Mouse (Mus musculus): ENCODE measurements around the gene Tasp1. TPM values are rescaled to one million over a fixed set of nuclear protein-coding genes. Genes with fewer than 3 reads are reported as not detected.
"Not testable (repeated sequence)": the region's sequence is repeated elsewhere in the genome, so short reads cannot be mapped to it uniquely, and the experiment has no call there.

Tasp1 gene
- polyA plus RNA-seq, 2 experiments, result 6.1 to 13.9 TPM

DNA sequence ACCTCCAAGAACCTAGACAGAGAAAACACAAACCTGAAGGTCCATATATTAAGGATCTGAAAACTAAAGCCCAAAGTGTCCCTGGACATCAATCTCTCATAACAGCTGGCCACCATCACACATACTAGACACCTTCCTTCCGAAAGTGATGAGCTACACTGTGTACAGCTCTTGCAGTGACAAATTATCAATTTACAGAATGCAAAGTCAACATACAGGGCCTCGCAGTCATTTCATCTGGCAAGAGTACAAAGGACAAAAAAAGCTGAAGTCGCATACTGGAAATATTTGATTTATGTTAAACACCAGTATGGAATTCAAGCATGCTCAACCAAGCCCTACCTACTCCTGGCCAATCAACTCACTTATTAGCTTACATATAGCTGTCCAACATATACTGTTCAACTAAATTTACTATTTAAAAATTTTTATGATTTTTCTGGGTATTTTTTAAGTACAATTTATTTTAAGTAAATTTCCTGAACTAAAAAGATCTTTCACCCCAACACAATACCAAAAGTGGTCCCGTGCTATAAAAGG is 132.5 kb downstream of the Tasp1 start:
- ATAC-seq (ENCODE audit: insufficient read depth), result no peak
- 67% methylated on average over 4 of the region's 4 CpGs for WGBS (ENCODE audit: insufficient replicate concordance)
- no peak for TF ChIP-seq CTCF (IDR thresholded peaks at IDR 0.05; ENCODE audit: low read depth)
- no peak for TF ChIP-seq EP300 (IDR thresholded peaks at IDR 0.05; ENCODE audit: low read depth)
- no peak overlapping the region for H3K4me2 ChIP-seq (ENCODE audit: low read depth)
- no peak for DNase-seq (ENCODE audit: low read depth in 3 of 3, low spot score in 3 of 3)
- no peaks in the 10 kb centered on the region for H3K9me3 ChIP-seq (ENCODE audit: control insufficient read depth, low read length)
- no peaks in the 10 kb centered on the region for H3K36me3 ChIP-seq (replicated peaks; ENCODE audit: control insufficient read depth, insufficient read depth, low read depth)
- H3K4me3 ChIP-seq (ENCODE audit: insufficient read depth in 1 of 2, low read depth in 2 of 2, low read length in 2 of 2), result no peak overlapping the region
- H3K27me3 ChIP-seq (ENCODE audit: control insufficient read depth, insufficient read depth, low read length), result no peaks in the 10 kb centered on the region
- no peak overlapping the region for H3K27ac ChIP-seq
- H3K4me1 ChIP-seq (replicated peaks; ENCODE audit: control insufficient read depth in 2 of 2, insufficient read depth in 2 of 2, low read length in 1 of 2), result no peaks in the 10 kb centered on the region
- no peak overlapping the region for H3K9ac ChIP-seq (replicated peaks)

DNA sequence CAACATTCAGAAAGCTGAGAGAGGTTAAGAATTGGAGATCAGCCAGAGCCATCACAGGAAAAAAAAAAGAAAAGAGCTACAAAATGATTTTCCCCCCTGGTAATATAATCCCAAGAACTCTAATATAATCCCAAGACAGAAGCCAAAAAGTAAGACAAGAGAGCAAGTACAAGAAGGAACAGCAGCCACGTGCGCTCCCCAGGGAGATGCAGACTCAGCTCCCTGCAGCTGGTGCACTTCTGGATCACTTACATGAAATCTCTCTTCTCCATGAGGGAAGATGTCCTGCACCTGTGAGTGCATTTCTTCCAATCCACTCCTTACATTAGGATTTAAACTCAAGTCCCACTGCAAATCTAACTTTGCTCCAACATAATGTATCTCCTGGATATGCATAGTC is 134.4 kb downstream of the Tasp1 start:
- Histone ChIP-seq H3K4me3 (ENCODE audit: insufficient read depth in 1 of 2, low read depth in 2 of 2, low read length in 2 of 2) (no peak overlapping the region), H3K9ac (replicated peaks) (no peak overlapping the region), H3K27ac (no peak overlapping the region), H3K27me3 (ENCODE audit: control insufficient read depth, insufficient read depth, low read length) (no peaks in the 10 kb centered on the region), H3K36me3 (replicated peaks; ENCODE audit: control insufficient read depth, insufficient read depth, low read depth) (no peaks in the 10 kb centered on the region), H3K4me1 (replicated peaks; ENCODE audit: control insufficient read depth in 2 of 2, insufficient read depth in 2 of 2, low read length in 1 of 2) (no peaks in the 10 kb centered on the region), H3K4me2 (ENCODE audit: low read depth) (no peak overlapping the region), H3K9me3 (ENCODE audit: control insufficient read depth, low read length) (no peaks in the 10 kb centered on the region)
- ATAC-seq (ENCODE audit: insufficient read depth), result no peak
- 79% methylated on average over 2 of the region's 2 CpGs for WGBS (ENCODE audit: insufficient replicate concordance)
- DNase-seq (ENCODE audit: low read depth in 3 of 3, low spot score in 3 of 3), result no peak
- TF ChIP-seq EP300 (IDR thresholded peaks at IDR 0.05; ENCODE audit: low read depth), result no peak
- no peak for TF ChIP-seq CTCF (IDR thresholded peaks at IDR 0.05; ENCODE audit: low read depth)

DNA sequence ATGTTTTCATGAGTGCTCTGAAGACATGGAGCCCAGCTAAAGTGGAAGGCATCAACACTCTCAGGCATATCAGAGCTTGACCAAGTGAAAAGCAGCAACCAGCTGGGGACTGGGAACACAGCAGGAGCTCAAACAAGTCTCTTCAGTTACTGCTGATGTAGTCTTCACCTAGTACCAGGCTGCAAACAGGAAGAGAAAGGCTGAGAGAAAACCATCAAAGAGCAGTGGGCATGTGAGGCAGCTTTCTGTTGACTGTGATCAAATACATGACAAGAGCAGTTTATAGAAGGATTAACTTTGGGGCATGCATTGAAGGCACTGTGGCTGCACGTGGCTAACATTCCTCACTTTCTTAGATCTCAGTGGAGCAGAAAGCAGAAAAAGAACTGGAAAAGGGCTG is 141.7 kb downstream of the Tasp1 start:
- Histone ChIP-seq H3K27me3 (ENCODE audit: control insufficient read depth, insufficient read depth, low read length) (no peaks in the 10 kb centered on the region), H3K4me3 (ENCODE audit: insufficient read depth in 1 of 2, low read depth in 2 of 2, low read length in 2 of 2) (no peak overlapping the region), H3K36me3 (replicated peaks; ENCODE audit: control insufficient read depth, insufficient read depth, low read depth) (no peaks in the 10 kb centered on the region), H3K9me3 (ENCODE audit: control insufficient read depth, low read length) (no peaks in the 10 kb centered on the region), H3K4me2 (ENCODE audit: low read depth) (no peak overlapping the region), H3K9ac (replicated peaks) (no peak overlapping the region), H3K4me1 (replicated peaks; ENCODE audit: control insufficient read depth in 2 of 2, insufficient read depth in 2 of 2, low read length in 1 of 2) (no peaks in the 10 kb centered on the region), H3K27ac (no peak overlapping the region)
- WGBS (ENCODE audit: insufficient replicate concordance), result 32% methylated on average over 1 of the region's 1 CpGs
- ATAC-seq (ENCODE audit: insufficient read depth) (no peak), DNase-seq (ENCODE audit: low read depth in 3 of 3, low spot score in 3 of 3) (no peak)
- TF ChIP-seq CTCF (IDR thresholded peaks at IDR 0.05; ENCODE audit: low read depth), result no peak
- no peak for TF ChIP-seq EP300 (IDR thresholded peaks at IDR 0.05; ENCODE audit: low read depth)

DNA sequence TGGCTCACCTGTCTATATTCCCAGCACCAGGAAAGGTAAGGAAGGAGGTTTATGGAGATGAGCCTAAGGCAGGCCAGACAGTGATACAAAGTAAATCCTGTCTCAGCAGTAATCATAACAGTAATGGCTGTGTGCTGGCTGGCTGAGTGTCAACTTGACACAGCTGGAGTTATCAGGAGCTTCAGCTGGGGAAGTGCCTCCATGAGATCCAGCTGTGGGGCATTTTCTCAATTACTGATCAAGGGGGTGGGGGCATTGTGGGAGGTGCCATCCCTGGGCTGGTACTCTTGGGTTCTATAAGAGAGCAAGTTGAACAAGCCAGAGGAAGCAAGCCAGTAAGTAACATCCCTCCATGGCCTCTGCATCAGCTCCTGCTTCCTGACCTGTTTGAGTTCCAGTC is 145.2 kb downstream of the Tasp1 start:
- not testable (repeated sequence) for H3K36me3 ChIP-seq (replicated peaks; ENCODE audit: control insufficient read depth, insufficient read depth, low read depth); ATAC-seq (ENCODE audit: insufficient read depth); H3K4me1 ChIP-seq (replicated peaks; ENCODE audit: control insufficient read depth in 2 of 2, insufficient read depth in 2 of 2, low read length in 1 of 2); H3K9me3 ChIP-seq (ENCODE audit: control insufficient read depth, low read length); H3K9ac ChIP-seq (replicated peaks); H3K4me3 ChIP-seq (ENCODE audit: insufficient read depth in 1 of 2, low read depth in 2 of 2, low read length in 2 of 2); DNase-seq (ENCODE audit: low read depth in 3 of 3, low spot score in 3 of 3); H3K27ac ChIP-seq; H3K4me2 ChIP-seq (ENCODE audit: low read depth); H3K27me3 ChIP-seq (ENCODE audit: control insufficient read depth, insufficient read depth, low read length)

DNA sequence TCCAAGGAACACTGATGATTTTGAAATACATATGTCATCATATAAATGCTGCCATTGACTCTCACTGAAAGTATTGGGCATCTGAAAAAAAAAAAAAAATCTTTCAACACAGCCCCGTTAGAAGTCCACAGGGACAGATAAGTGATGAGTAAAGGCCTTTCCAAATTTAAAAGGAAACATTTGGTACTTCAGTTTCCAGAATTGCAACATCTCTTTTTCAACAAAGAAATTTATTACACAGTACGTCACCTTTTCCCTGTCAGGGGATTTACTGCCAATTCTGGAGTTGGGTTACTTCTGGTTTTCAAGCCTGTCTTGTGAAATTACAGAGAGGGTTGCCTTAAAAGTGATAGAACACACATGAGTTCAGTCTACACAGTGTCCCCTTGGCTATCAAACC is 146.8 kb downstream of the Tasp1 start:
- TF ChIP-seq EP300 (IDR thresholded peaks at IDR 0.05; ENCODE audit: low read depth) (no peak), CTCF (IDR thresholded peaks at IDR 0.05; ENCODE audit: low read depth) (no peak)
- 65% methylated on average over 2 of the region's 2 CpGs for WGBS (ENCODE audit: insufficient replicate concordance)
- no peaks in the 10 kb centered on the region for H3K9me3 ChIP-seq (ENCODE audit: control insufficient read depth, low read length)
- no peak for ATAC-seq (ENCODE audit: insufficient read depth)
- H3K4me2 ChIP-seq (ENCODE audit: low read depth), result no peak overlapping the region
- DNase-seq (ENCODE audit: low read depth in 3 of 3, low spot score in 3 of 3), result no peak
- no peak overlapping the region for H3K27ac ChIP-seq
- H3K9ac ChIP-seq (replicated peaks), result no peak overlapping the region
- no peak overlapping the region for H3K4me3 ChIP-seq (ENCODE audit: insufficient read depth in 1 of 2, low read depth in 2 of 2, low read length in 2 of 2)
- no peaks in the 10 kb centered on the region for H3K4me1 ChIP-seq (replicated peaks; ENCODE audit: control insufficient read depth in 2 of 2, insufficient read depth in 2 of 2, low read length in 1 of 2)
- H3K36me3 ChIP-seq (replicated peaks; ENCODE audit: control insufficient read depth, insufficient read depth, low read depth), result no peaks in the 10 kb centered on the region
- H3K27me3 ChIP-seq (ENCODE audit: control insufficient read depth, insufficient read depth, low read length), result no peaks in the 10 kb centered on the region

Measured in liver, embryonic 14.5 days (tissue).